Mouse (Mus musculus) intestine, embryonic 16.5 days (tissue): ENCODE measurements around the gene Gucy2e. TPM values are rescaled to one million over a fixed set of nuclear protein-coding genes. Genes with fewer than 3 reads are reported as not detected.

Source experiments
- ATAC-seq: fragments of 200-750 bp; cut with Nextera tagmentation; 2 replicates; pipeline ENCODE4 v1.8.0; 2017; ENCODE audit warnings: moderate TSS enrichment, moderate library complexity
- H3K27ac ChIP-seq: fragments of 300-500 bp; sonication (generic); 2 replicates; pipeline ENCODE4 v1.5.1; 2014; ENCODE audit warnings: mild to moderate bottlenecking, low read length
- H3K27me3 ChIP-seq: fragments of 300-500 bp; sonication (generic); replicated peaks from 2 replicates; pipeline ENCODE4 v1.6.1; 2014; ENCODE audit warnings: low read length, control low read depth, mixed read lengths; ENCODE audit not compliant: control insufficient read depth, insufficient read depth
- H3K36me3 ChIP-seq: fragments of 300-500 bp; sonication (generic); 2 replicates; pipeline ENCODE4 v1.6.1; 2014; ENCODE audit warnings: low read length, control low read depth; ENCODE audit not compliant: control insufficient read depth, insufficient read depth
- H3K4me1 ChIP-seq: fragments of 300-500 bp; sonication (generic); 2 replicates; pipeline ENCODE4 v1.6.1; 2014; ENCODE audit warnings: low read length, control low read depth, mixed read lengths; ENCODE audit not compliant: control insufficient read depth, insufficient read depth
- H3K4me2 ChIP-seq: fragments of 300-500 bp; sonication (generic); 2 replicates; pipeline ENCODE4 v1.6.1; 2014; ENCODE audit warnings: low read depth, low read length, control low read depth
- H3K4me3 ChIP-seq: fragments of 300-500 bp; sonication (generic); 2 replicates; pipeline ENCODE4 v1.5.1; 2014; ENCODE audit warnings: mild to moderate bottlenecking, low read length
- H3K9ac ChIP-seq: fragments of 300-500 bp; sonication (generic); 2 replicates; pipeline ENCODE4 v1.6.1; 2014; ENCODE audit warnings: low read depth, low read length
- H3K9me3 ChIP-seq: fragments of 300-500 bp; sonication (generic); 2 replicates; pipeline ENCODE4 v1.6.1; 2016; ENCODE audit warnings: low read length, control low read depth; ENCODE audit not compliant: control insufficient read depth
- WGBS: fragments of 180-500 bp; shearing (Covaris S2); extraction: QIAGEN DNeasy Blood & Tissue Kit; methylation state at CpG from one replicate; pipeline ENCODE4 v1.1.7; 2014; 5-methylcytosine and 5-hydroxymethylcytosine counted together
- polyA plus RNA-seq: library from polyadenylated mRNA; unstranded; fragments of >200 nt; fragmentation: Nextera tagmentation; extraction: Ambion mirVana; gene quantifications from 2 replicates; pipeline ENCODE4 v1.2.1, GENCODE M21; 2015

The Gucy2e gene
- polyA plus RNA-seq, 1 experiment from 2014 or later, result 0.07 TPM

GRCm38 (mm10) chr11:69249131-69249530, 12.3 kb upstream of the Gucy2e start:
- H3K4me3 ChIP-seq, result no peak overlapping the region
- no peak overlapping the region for H3K27ac ChIP-seq
- H3K4me2 ChIP-seq, result no peak overlapping the region
- ATAC-seq, result no peak
- 85% methylated on average over 3 of the region's 3 CpGs for WGBS
- peaks cover 4% of the 10 kb centered on the region; the same call in 1 of the 2 replicates for H3K4me1 ChIP-seq
- no peaks in the 10 kb centered on the region for H3K9me3 ChIP-seq
- H3K36me3 ChIP-seq, result no peaks in the 10 kb centered on the region
- H3K27me3 ChIP-seq, result no peaks in the 10 kb centered on the region
- no peak overlapping the region for H3K9ac ChIP-seq

- Histone ChIP-seq H3K4me3 (no peak overlapping the region), H3K27ac (no peak overlapping the region), H3K9me3 (no peaks in the 10 kb centered on the region), H3K36me3 (no peaks in the 10 kb centered on the region), H3K4me1 (peaks cover 4% of the 10 kb centered on the region; the same call in 1 of the 2 replicates), H3K4me2 (no peak overlapping the region), H3K27me3 (no peaks in the 10 kb centered on the region), H3K9ac (no peak overlapping the region; the same call in 1 of the 2 replicates)
- 0 out of 2 replicates have a peak, but pooled peaks have one; percentile 26 for ATAC-seq
- WGBS, result 30% methylated on average over 2 of the region's 2 CpGs
These were observed 8.8 kb upstream of the Gucy2e start for GRCm38 (mm10) chr11:69245643-69246042.

- no peaks in the 10 kb centered on the region for H3K36me3 ChIP-seq
- H3K27ac ChIP-seq, result no peak overlapping the region
- H3K27me3 ChIP-seq, result no peaks in the 10 kb centered on the region
- no peak overlapping the region for H3K4me2 ChIP-seq
- WGBS, result 35% methylated on average over 2 of the region's 2 CpGs
- H3K4me1 ChIP-seq, result peaks cover 4% of the 10 kb centered on the region; the same call in 1 of the 2 replicates
- no peaks in the 10 kb centered on the region for H3K9me3 ChIP-seq
- no peak for ATAC-seq
- H3K9ac ChIP-seq, result no peak overlapping the region
- no peak overlapping the region for H3K4me3 ChIP-seq
These were observed 8.1 kb upstream of the Gucy2e start for GRCm38 (mm10) chr11:69244911-69245310.

- Histone ChIP-seq H3K36me3 (no peaks in the 10 kb centered on the region), H3K4me3 (peak overlapping the region; percentile 55), H3K9me3 (no peaks in the 10 kb centered on the region), H3K27ac (no peak overlapping the region), H3K27me3 (peaks cover 16% of the 10 kb centered on the region; the same call in 1 of the 2 replicates), H3K9ac (peak overlapping the region; percentile 60), H3K4me1 (peaks cover 13% of the 10 kb centered on the region), H3K4me2 (peak overlapping the region; percentile 95)
- 5% methylated on average over 51 of the region's 51 CpGs for WGBS
- ATAC-seq, result no peak
These were observed 543 bp downstream of the Gucy2e start for GRCm38 (mm10) chr11:69236061-69236925.

GRCm38 (mm10) chr11:69235285-69236060, 1.4 kb downstream of the Gucy2e start:
- H3K27me3 ChIP-seq, result peaks cover 16% of the 10 kb centered on the region; the same call in 1 of the 2 replicates
- no peak overlapping the region for H3K27ac ChIP-seq
- peaks cover 13% of the 10 kb centered on the region for H3K4me1 ChIP-seq
- peak overlapping the region; percentile 55 for H3K4me3 ChIP-seq
- peak overlapping the region; percentile 95 for H3K4me2 ChIP-seq
- H3K9me3 ChIP-seq, result no peaks in the 10 kb centered on the region
- H3K36me3 ChIP-seq, result no peaks in the 10 kb centered on the region
- ATAC-seq, result peak; percentile 97
- under 1% methylated on average over 33 of the region's 33 CpGs for WGBS
- peak overlapping the region; percentile 60 for H3K9ac ChIP-seq

- H3K4me2 ChIP-seq, result no peak overlapping the region
- H3K4me1 ChIP-seq, result peaks cover 13% of the 10 kb centered on the region
- no peak overlapping the region for H3K27ac ChIP-seq
- H3K9me3 ChIP-seq, result no peaks in the 10 kb centered on the region
- H3K27me3 ChIP-seq, result peaks cover 16% of the 10 kb centered on the region; the same call in 1 of the 2 replicates
- no peak overlapping the region for H3K9ac ChIP-seq
- 75% methylated on average over 2 of the region's 2 CpGs for WGBS
- H3K36me3 ChIP-seq, result no peaks in the 10 kb centered on the region
- H3K4me3 ChIP-seq, result no peak overlapping the region
- ATAC-seq, result no peak
These were observed 3.7 kb downstream of the Gucy2e start for GRCm38 (mm10) chr11:69233141-69233540.

- Histone ChIP-seq H3K9me3 (no peaks in the 10 kb centered on the region), H3K9ac (no peak overlapping the region), H3K4me3 (no peak overlapping the region), H3K27ac (no peak overlapping the region), H3K4me1 (peaks cover 6% of the 10 kb centered on the region), H3K4me2 (no peak overlapping the region), H3K27me3 (peaks cover 2% of the 10 kb centered on the region; the same call in 1 of the 2 replicates), H3K36me3 (no peaks in the 10 kb centered on the region)
- 71% methylated on average over 4 of the region's 4 CpGs for whole genome bisulfite sequencing
- no peak for ATAC-seq
These were observed 6.4 kb downstream of the Gucy2e start for GRCm38 (mm10) chr11:69230420-69230819.

GRCm38 (mm10) chr11:69225715-69226114, 11.1 kb downstream of the Gucy2e start:
- no peak overlapping the region for H3K4me2 ChIP-seq
- no peaks in the 10 kb centered on the region for H3K4me1 ChIP-seq
- H3K27ac ChIP-seq, result no peak overlapping the region
- no peak for ATAC-seq
- H3K9me3 ChIP-seq, result no peaks in the 10 kb centered on the region
- 81% methylated on average over 1 of the region's 1 CpGs for WGBS
- H3K36me3 ChIP-seq, result no peaks in the 10 kb centered on the region
- H3K9ac ChIP-seq, result no peak overlapping the region
- no peaks in the 10 kb centered on the region for H3K27me3 ChIP-seq
- H3K4me3 ChIP-seq, result no peak overlapping the region

GRCm38 (mm10) chr11:69223101-69223500, 13.7 kb downstream of the Gucy2e start:
- Histone ChIP-seq H3K27me3 (no peaks in the 10 kb centered on the region), H3K9ac (no peak overlapping the region), H3K4me1 (no peaks in the 10 kb centered on the region), H3K4me2 (no peak overlapping the region), H3K4me3 (no peak overlapping the region), H3K9me3 (no peaks in the 10 kb centered on the region), H3K27ac (no peak overlapping the region), H3K36me3 (no peaks in the 10 kb centered on the region)
- 82% methylated on average over 4 of the region's 4 CpGs for WGBS
- no peak for ATAC-seq
